Mouse (Mus musculus) layer of hippocampus, postnatal 25 days (tissue): ENCODE data around the gene Dcaf8. TPM values are rescaled to one million over a fixed set of nuclear protein-coding genes. Genes with fewer than 3 reads are reported as not detected.

Source experiments
- DNase-seq, 2 experiments: peaks; one replicate each; pipeline ENCODE4 v3.0.0; 2022; ENCODE audit warnings: mixed read lengths in 2 of 2, low spot score in 1 of 2; ENCODE audit errors: extremely low spot score in 1 of 2
- total RNA-seq, 2 experiments: library from RNA; stranded (reverse); gene quantifications; 2 replicates each; pipeline ENCODE4 v1.2.3; 2021

The Dcaf8 gene
- total RNA-seq, 2 experiments from 2014 or later, result 107 to 115 TPM

GRCm38 (mm10) chr1:172143570-172143969, 4.3 kb upstream of the Dcaf8 start:
- DNase-seq, result peak in 1 of 2 experiments; percentile 46

DNA sequence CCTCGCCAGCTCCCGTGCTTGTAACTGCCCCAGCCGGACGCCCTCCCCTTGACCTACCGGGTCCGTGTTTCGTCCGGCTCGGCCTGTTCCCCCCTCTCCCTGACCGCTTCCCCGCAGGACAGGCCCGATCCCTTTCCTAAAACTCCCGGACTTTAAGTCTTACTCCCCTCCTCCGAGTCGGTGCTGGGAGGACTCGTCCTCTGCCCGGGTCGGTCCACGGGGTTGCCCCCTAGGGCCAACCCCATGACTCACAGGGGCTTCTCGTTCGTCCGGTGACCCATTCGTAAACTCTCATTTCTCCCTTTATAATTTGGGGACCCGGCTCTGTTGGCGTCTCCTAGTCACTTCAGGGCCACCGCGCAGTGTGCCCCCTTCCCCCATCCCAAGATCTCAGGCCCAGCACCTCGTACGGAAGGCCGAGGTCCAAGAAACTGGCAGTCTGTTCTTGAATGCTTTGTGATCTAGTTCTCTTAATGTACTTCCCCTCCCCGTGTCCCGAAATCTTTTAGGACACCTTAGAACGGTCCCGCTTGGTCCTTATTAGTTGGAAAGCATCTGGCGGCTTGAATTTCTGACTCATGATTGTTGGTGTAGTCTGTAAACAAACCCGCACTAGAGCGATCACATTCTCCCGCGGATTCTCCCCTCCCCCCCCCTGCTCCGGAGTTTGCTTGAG, 533 bp downstream of the Dcaf8 start:
- DNase-seq, result peak in 1 of 2 experiments; percentile 22

DNA sequence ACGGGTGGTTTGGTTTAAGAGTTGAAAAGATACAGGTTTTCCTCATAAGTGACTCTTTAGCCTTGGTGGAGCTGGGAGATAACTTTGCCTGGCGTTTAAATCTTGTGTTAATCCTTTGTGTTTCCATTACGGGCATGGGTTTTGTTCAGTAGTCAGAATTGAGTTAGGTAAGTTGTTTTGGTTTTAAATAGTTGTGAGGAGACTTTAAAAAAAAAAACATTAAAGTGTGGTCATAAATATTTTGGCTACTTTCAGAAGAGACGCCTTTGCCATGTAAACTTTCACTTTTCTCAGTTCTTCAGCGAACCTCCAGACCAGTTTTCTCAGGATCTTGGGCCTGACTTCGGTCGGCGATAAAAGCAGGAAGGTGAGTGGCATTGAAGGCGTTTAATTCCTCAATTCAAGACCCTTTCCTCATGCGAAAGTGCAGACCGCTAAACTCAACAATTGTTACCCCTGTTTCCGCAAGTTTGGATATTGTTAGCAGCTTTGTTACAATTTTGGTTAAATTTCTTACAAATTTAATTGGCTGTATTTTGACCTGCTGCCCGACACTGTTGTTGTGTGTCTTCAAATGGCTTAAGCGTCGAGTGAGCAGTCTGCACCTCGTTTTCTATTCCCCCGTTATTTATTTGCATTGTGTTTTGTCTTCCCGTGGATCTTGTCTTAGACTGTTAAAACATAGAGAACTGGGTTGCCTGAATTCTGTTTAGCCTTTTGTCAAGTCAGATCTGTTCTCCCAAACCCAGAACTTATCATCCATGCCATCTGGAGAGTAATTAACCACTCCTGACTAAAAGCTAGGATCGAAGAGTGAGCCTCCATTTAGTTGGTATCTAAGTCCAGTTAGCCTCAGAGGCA, 1.3 kb downstream of the Dcaf8 start:
- no peak for DNase-seq

- DNase-seq, result no peak
These were observed 6.7 kb downstream of the Dcaf8 start for GRCm38 (mm10) chr1:172154536-172154935.

DNA sequence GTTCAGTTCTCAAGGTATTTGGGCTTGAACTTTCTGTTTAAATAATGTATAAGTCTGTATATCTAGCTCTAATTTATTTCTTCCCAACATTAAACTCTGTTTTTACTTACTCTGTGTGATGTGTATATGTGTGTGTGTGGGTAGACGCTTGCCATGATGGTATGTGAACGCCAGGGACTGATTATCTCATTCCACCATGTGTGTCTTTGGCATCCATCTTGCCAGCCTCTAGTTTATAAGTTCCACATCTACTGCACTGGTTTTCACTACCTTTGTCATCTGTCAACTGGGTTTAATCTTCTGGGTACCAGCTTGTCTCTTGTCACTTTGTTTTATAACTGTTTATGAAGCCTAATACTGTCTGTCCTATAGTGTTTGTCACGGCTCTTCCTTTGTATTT, 7.6 kb downstream of the Dcaf8 start:
- DNase-seq, result no peak

DNA sequence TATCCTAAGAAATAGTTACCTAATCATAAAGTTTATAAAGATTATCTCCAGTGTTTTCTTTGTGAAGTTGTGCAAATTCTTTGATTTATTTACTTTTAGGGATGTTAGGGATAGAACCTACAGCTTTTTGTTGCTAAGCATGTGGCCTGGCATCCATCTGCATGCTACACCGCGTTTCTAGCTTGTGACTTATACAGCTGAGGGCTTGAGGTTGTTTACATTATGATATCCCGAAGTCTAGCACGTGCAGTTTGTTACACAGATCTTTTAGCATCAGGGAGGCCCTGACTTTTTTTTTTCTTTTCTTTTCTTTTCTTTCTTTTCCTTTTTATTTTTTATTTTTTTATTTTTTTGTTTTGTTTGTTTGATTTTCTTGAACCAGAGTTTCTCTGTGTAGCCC, 12.1 kb downstream of the Dcaf8 start:
- DNase-seq, result no peak

DNA sequence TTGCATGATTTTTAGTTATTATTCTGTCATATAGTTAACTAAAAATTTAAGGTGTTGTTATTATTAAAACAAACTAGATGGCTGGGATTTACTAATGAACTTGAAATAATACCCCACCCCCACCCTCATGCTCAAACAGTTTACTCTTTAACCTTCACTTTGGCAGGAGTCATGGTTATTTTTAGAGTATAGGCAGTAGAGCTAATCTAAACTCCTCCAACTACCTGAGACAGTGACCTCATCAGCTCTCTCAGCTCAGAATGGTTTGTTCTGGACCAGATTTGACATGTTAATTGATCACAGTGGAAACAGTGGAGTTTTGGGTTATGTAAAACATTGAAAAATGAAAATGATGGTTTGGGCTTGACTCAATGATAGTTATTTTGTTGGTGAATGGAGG, 12.6 kb downstream of the Dcaf8 start:
- DNase-seq, result no peak

DNA sequence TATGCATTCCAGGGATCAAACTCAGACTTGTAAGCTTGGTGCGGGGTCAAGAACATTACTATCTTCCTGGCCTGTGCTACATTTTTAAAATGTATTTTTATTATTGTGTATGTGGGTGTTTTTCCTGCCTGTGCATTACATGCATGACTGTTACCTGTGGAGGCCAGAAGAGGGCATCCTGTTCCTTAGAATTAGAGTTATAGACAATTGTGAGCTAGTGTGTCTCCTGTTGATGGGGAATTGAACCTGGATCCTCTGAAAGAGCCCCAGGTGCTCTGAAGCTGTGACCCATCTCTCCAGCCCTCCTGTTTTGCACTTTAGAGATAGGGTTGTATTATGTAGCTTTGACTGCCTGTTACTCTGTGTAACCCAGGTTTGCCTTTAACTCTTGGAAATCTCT, 14.1 kb downstream of the Dcaf8 start:
- no peak for DNase-seq

DNA sequence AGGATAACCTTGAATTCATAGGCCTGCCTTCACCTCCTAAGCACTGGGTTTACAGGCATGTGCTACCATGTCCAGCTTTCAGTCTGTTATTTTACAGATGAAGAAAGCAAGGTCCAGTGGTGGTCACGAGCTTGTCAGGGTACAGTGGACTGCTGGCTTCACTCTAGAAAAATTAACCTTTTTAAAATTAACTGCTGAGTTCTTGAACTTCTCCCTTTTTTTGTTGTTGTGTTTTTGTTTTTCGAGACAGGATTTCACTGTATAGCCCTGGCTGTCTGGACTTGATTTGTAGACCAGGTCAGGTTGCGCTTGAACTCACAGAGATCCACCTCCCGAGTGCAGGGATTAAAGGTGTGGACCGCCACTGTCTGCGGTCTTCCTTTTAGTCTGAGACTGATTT, 15.1 kb downstream of the Dcaf8 start:
- no peak for DNase-seq

GRCm38 (mm10) chr1:172167911-172168310, 20.0 kb downstream of the Dcaf8 start:
- DNase-seq, result no peak

GRCm38 (mm10) chr1:172169809-172170208, 21.9 kb downstream of the Dcaf8 start:
- DNase-seq, result no peak

DNA sequence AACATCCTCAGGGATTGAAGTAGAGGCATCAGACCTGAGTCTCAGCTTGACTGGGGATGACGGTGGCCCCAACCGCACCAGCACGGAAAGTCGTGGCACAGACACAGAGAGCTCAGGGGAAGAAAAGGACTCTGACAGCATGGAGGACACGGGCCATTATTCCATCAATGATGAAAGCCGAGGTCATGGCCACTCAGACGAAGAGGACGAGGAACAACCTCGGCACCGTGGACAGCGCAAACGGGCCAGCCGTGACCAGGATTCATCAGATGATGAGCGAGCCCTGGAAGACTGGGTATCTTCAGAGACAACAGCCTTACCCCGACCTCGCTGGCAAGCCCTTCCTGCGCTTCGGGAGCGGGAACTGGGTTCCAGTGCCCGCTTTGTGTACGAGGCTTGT, 24.5 kb downstream of the Dcaf8 start:
- DNase-seq, result no peak

DNA sequence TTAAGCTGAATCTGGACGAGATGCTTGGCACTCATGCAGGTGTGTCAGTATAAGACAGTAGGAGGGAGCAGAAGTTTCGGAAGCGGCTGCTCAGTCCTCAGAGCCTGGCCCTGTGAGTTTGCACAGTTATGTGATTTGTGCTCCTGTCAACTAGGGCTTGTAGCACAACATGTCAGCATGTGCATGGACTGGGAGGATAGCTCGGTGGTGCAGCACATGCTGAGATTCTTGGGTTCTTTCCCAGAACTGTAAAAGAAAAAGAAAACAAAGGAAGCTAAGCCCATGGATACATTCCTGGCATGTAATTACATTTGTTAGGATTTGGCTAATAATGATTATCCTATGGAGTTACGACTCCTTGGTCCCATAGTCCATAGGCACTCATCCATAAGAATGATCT, 25.3 kb downstream of the Dcaf8 start:
- DNase-seq, result no peak

GRCm38 (mm10) chr1:172177791-172178190, 29.9 kb downstream of the Dcaf8 start:
- no peak for DNase-seq

GRCm38 (mm10) chr1:172179102-172179501, 31.2 kb downstream of the Dcaf8 start:
- DNase-seq, result no peak

DNA sequence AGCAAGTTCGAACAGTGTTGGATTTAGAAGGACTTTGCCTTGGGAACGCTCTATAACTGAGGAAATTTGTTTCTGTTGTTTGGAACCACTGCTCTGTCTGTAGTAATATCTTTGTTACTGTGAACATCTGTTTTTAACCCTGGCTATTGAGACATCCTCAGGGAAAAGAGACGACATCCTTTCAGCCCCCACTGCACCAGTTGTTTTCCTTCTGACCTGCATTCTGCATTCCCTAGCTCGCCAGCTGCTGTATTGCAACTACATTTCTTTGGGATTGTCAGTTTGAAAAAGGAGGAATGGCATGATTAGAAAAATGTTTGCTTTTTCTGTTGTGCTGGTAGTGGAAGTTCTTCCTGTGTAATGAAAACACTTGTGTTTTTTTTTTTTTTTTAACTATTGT, 33.0 kb downstream of the Dcaf8 start:
- no peak for DNase-seq

DNA sequence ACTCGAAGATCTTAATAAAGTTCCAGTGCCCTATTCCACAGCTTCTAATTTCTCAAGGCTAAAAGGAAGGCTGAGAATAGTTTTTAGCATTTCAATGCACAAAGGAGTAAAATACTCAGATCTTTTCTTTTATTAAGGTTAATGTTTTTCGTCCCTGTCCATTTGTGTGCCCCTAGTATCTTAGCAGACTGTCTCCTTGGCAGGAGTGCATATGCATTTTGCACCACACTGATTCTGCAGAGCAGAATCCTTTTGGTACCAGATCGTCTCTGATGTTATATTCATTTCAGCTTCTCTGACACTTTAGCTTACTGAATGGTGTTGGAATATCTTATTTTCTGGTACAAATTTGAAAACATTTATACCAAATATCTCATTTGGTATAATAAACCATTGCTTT, 33.9 kb downstream of the Dcaf8 start:
- no peak for DNase-seq

GRCm38 (mm10) chr1:172183056-172183455, 35.2 kb downstream of the Dcaf8 start:
- no peak for DNase-seq

DNA sequence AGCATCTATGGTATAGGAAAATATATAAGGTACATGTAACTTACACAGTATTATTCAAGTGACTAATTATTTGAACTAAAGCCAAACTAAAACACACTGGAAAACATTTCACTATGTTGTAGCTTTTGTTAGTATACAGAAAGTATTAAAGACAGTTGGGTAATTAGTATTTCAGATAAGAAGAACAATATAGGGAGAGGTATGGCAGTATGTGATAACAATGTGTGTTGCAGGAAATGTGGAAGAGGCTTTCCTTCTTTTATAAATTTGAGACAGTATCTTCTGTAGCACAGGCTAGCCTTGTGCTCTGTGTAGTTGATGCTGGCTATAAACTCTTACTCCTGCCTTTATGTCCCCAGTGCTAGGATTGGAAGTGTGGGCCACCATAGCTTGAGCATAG, 36.0 kb downstream of the Dcaf8 start:
- DNase-seq, result no peak

DNA sequence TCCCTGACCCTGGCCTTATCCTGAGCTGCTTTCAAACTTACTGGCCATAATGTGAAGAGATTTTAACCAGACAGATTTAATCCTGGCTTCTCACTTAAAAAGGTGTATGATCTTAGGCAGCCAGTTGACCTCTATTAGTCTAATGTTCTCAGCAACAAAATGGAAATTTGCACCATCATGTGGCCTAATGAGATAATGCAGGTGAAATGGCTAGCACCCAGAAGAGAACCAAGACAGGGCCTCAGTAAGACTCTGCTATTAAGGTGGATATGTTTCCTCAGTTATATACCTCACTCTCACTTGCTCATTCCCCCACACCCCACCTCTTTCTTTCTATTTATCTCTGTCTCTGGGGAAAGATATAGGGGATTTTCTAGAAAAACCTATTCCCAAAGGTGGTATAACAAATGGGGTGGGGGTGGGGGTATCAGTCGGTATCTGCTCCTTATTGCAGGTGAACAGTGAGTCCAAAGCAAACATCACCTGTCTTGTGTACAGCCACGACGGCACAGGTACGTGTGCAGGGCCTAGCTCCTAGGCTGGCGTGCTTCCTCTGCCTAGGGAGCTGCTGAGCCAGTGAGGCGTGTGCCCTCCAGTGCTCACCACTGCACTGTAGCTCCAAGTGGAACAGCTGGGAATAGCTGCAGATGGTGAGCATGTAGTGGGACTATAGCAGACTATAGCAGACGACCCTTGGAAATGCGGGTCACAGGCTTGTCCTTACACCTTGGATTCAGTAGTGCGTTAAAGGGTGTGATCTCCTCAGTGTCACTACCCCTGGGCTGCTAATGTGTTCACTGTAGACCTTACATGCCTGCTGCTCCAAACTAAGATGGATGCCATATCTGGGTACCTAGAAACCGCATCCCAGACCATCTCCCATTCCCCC, 38.8 kb downstream of the Dcaf8 start:
- no peak for DNase-seq

GRCm38 (mm10) chr1:172188891-172189290, 41.0 kb downstream of the Dcaf8 start:
- no peak for DNase-seq
